Mouse (Mus musculus) cerebellum, postnatal 25 days (tissue): ENCODE measurements around the gene Exoc4.

Experiments used
- DNase-seq, 2 experiments: peaks; one replicate each; pipeline ENCODE4 v3.0.0; 2021; ENCODE audit warnings: mixed read lengths in 2 of 2

The Exoc4 gene

DNA sequence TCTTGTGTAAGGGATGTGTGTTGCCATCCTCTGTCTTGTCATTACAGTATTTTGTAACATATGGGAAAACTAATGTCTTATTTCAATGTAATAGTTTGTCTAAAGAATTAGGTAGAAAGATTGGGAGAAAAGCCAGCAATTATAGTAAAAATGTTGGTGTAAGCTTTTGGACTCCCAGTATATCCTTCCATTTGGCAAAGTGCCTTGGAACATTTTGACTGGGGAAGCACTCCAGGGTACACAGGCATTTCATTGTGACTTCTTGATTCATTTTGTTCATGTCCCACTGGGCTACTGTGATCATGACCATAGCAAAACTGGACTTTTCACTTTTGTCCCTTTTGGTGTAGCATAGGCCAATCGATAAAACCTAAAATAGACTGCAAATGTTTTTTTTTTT is 61.6 kb downstream of the Exoc4 start:
- no peak for DNase-seq

- no peak for DNase-seq
These were observed 74.0 kb downstream of the Exoc4 start for GRCm38 (mm10) chr6:33322849-33323248.

DNA sequence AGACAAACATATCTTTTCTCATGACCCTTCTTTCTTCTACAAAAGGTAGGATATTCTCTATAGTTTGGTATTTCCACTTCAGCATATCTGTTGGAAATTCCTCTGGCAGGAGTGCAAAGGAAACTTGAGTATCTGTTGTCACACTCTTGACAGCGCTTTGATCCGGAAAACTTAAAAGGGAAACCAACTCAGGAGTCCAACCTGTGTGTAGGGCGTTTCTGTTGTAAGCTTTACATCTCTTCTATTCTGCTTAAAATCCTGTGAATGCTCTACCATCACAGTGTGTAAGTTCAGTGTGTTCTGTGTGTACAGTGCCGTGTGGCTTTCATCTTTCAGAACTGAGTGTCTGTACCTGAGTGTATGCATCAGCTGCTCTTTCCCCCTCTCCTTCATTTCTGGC is 74.5 kb downstream of the Exoc4 start:
- DNase-seq, result no peak

DNA sequence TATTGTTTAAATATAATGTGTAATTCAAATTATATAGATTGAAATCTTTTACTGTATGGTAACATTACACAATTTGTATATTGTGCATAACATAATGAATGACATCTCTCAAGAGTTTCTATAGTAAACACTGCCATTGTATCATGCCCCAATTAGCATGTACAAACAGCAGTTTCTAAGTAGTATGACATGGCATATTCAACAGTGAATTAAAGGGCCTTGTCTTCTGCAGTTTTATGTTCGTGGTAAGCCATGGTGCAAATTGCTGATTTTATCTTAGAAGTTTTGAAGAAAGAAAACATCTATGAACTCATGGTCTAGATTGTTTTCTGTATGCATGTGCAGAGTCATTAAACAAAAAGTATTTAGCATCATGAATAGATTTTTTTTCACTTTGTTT is 79.4 kb downstream of the Exoc4 start:
- no peak for DNase-seq

GRCm38 (mm10) chr6:33347088-33347775 is 98.3 kb downstream of the Exoc4 start:
- no peak for DNase-seq

DNA sequence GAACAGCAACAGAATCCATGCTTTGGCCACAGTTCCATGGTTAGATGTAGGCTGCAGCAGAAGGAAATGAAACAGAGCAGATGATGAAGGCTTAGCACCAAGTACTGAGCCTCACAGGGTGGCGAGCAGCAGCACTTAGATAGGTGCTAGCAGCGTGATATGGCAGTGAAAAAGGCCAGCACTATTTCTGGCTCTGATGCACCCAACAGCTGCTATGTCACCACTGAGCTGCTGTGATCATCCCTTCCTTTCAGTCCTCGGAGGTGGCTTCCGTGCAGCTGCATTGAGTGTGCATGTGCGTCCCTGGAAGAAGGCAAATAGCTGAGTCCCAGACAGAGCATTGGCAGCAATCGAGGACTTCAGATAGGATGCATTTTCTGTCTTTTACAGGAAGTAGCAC is 112.7 kb downstream of the Exoc4 start:
- DNase-seq, result no peak

DNA sequence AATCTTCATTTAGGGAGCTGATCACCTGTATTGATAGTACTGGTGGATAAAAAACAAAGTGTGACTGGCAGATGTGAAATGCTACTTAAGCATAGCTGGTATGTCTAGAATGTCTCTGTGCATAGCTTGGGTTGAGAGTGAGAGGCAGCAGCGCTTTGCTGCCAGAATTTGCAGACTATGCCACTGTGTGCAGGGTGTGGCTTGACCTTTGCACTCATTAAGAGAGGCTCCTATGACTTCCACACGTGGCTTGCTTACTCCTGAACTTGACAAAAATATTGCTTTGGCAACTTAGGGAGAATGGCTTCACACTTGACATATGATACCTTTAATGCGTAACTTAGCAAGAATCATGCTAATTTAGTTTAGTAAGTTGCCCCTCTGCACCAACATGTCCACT is 131.6 kb downstream of the Exoc4 start:
- no peak for DNase-seq

GRCm38 (mm10) chr6:33382176-33382575 is 133.3 kb downstream of the Exoc4 start:
- DNase-seq, result no peak

DNA sequence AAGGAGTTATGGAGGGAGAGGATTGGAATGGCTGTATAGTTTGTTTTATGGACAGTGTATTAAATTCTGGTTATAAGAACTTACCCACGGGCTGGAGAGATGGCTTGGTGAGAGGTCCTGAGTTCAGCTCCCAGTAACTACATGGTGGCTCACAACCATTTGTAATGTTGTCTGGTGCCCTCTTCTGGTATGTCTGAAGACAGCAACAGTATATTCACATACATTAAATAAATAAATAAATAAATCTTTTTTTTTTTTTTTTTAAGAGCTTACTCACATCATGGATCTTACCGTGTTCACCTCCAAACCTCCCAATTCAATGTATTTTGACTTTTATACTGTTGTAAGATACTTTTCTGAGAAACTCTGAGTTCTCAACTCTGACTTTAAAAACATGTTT is 143.1 kb downstream of the Exoc4 start:
- no peak for DNase-seq

GRCm38 (mm10) chr6:33399491-33399890 is 150.6 kb downstream of the Exoc4 start:
- no peak for DNase-seq

DNA sequence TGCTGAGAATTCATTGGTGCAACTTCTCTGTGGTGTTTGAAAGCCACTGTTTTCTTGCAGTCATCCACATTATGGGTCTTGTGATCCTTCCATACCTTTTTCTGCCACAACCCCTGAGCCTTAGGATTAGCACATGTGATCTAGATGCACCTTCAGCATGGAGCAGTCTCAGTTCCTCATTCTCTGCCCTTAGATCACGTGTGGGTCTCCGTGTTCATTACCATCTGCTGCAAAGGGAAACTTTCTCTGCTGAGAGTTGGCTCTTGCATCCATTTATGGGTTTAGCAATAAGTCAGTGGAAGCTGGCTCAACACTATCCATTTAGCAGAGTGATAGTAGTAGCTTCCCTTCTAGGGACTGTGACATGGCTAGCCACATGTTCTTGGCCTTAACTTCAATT is 152.3 kb downstream of the Exoc4 start:
- DNase-seq, result no peak

DNA sequence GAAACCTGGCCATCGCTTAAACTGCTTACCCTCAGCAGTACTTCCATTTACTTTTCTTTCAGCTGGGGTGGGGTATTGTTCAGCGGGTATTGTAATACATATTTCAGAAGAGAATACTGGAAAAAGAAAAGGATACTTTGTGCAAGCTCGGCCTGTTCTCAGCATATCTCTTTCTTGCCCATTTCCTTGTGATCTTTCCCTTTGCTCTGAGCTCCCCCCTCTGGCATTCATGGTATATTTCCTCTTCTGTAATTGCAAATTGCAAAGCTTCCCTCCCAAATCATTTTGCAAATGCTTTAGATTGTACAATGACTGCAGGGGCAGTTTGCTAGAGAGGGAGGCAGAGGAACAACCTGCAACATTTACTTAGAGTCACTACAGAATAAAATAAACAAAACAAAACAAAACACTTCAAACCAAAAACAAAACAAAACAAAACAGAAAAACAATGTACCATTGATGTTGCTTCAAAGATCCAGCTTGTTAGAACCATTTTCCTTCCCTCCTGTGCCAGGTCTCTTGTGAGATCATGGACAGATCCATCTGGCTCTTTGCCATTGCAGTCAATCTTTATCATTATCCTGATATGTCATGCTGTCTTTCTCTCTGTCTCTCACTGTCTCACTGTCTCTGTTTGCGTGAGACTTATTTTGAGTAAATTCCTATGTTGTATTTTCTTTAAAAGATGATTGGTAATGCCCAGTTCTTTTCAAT is 156.8 kb downstream of the Exoc4 start:
- DNase-seq, result peak in 1 of 2 experiments; percentile 24

DNA sequence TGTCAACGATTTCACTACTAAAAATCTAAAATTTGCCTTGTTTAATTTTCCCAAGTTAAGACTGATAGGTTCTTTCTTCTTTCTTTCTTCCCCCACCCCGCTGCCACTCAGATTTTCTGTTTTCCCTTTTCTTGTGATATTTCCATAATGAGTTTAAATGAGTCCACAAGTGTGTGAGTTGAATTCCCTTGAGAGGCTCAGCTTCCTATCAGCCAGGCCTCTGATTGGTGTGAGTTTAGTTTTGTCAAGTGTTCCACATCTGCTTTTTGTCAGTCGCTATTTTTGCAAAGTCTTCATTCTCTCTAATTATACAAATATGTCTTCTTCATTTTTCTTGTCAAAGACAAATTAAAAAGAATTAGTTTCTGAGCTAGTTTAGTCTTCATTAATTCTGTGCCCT is 160.7 kb downstream of the Exoc4 start:
- no peak for DNase-seq

DNA sequence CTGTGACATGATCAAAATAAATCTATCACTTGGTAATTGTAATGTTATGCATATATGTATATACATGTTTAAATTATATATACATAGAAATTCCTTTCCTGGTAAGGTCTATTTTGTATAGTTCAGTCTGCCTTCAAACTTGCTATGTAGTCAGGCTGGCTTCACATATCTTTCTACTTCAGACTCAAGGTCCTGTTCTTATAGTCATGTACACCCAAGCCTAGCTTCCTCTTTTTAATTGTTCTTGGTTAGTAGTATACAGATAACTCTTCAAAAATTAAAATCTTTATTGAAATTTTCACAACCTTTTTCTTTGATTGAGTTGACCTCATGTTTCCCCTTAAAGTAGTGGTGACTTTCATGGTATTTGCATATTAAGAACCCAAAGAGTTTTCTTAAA is 176.1 kb downstream of the Exoc4 start:
- DNase-seq, result no peak

GRCm38 (mm10) chr6:33431207-33431787 is 182.4 kb downstream of the Exoc4 start:
- no peak for DNase-seq

DNA sequence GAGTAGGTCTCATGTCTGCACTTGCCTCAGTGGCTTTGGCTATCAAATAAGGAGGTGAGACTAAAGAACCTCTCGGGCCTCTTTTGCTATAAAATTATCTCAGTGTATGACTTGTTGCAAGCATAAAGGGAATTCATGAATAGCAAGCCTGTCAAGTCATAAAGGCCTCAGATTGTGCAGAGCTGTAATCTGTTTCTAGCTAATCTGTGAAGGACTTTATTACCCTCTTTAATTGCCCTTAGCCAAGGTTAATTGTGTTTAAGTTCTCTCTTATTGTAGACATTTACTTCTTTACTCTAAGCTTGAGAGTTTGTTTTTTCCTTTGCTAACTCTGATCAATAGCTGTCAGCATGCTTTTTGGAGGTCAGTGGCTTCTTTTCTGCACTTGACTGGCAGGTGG is 191.6 kb downstream of the Exoc4 start:
- no peak for DNase-seq

GRCm38 (mm10) chr6:33453810-33454209 is 204.9 kb downstream of the Exoc4 start:
- no peak for DNase-seq

DNA sequence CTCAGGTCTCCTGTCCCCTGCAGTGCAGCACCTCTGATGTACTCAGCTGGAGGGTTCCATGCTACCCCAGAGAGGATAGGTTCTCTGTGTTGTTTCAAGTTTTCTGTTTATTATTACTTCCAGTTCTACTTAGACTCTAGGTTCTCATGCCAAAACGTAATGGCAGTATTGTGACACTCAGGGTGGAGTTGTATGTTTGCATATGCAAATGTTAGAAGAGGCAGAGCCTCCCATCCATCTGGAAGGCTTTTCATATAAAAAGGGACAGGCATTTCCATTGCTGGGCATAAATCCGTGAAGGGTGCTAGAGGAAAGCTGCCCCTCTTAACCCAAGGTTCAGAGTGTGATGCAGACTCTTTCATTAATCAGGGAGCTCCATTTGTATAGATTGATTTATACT is 205.5 kb downstream of the Exoc4 start:
- no peak for DNase-seq

DNA sequence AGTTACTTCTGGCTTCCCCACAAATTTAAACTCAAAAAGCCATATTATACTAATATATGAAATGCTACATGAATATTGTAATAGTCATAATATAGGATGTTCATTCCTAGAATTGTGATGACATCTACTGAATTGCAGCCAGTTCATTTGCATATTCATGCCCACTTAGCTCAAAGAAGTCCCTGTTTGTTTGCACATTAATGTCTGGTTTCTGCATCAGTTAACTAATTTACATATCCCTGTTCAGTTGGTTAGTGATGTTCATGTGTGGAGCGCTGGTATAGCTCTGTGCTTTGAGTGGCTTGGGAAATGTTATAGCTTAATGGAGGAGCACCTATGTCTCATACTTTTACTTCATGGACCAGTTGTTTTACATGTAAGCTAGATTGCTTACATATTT is 206.4 kb downstream of the Exoc4 start:
- DNase-seq, result no peak

DNA sequence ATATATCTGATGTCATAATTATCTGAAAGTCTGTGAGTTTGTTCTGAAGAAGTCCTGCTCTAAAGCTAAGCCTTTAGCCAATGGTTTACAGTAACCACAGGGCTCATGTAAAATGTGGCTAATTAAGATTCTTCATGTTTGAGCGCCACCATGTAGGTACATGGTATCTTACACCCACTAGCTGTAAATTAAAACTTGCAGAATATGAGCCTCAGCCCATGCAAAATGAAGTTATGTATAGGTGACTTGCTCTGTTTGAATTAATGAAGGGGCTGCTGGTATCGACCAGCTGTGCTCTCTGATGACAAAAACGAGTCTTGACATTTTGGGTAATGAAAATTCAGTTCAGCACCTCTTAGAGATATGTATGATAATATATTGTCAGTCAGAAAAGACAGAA is 216.0 kb downstream of the Exoc4 start:
- no peak for DNase-seq

DNA sequence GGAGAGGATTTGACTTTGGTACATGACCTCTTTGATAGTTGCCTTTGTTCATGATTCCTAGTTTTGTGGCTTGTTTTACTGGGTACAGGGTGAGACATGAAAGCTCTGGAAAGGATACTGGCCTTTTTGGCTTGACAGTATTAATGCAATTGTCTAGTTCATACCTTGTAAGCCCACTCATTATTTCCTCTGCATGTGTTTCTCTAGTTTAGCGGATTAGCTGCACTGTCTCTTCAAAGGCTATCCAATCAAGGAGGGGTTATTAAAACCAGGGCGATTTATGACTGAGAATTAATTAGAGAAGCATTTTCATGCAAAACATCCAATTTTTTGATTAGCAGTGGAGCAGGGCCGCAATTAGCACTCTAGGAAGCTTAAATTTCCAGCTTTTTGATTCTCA is 216.5 kb downstream of the Exoc4 start:
- DNase-seq, result no peak

- no peak for DNase-seq
These were observed 217.4 kb downstream of the Exoc4 start for GRCm38 (mm10) chr6:33466168-33466839.

- no peak for DNase-seq
These were observed 219.6 kb downstream of the Exoc4 start for GRCm38 (mm10) chr6:33468480-33468879.

DNA sequence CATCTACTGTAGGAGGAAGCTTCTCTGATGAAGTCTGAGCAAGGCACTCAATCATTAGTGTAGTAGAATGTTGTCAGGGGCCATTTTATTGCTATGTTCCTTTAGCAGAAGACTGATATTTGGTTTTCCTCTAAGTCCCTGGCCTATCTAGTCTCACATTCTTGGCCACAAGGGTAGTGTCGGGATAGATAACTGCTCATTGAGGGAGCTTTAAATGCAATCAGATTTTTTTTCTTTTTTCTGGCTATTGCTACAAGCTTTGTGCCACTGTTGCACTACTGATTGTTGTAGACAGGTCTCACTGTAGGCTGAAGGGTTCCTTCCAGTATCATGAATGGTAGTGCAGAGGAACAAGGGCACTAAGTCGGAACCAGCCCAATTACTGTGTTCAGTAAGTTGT is 227.2 kb downstream of the Exoc4 start:
- DNase-seq, result no peak
